Mouse (Mus musculus) C2C12 (cell line): ENCODE measurements at regions not wholly inside any gene's neighbourhood (a gene's known extent, or its start where the extent isn't known, plus 50 kb on each side); places are given as distances from the start of the nearest gene placed in this dataset.

Experiments used
- CTCF ChIP-seq: IDR thresholded peaks from one replicate; pipeline ENCODE4 v1.5.1; 2011; ENCODE audit not compliant: control insufficient read depth, insufficient read depth, insufficient read length
- MAX ChIP-seq: IDR thresholded peaks from one replicate; pipeline ENCODE4 v1.6.1; 2011; ENCODE audit warnings: mild to moderate bottlenecking, control low read depth

GRCm38 (mm10) chr7:95688151-95689146 lies 482.6 kb upstream of the Tenm4 start:
- TF ChIP-seq CTCF (no peak), MAX (no peak)
